Mouse (Mus musculus) intestine, embryonic 15.5 days (tissue): ENCODE measurements at regions not wholly inside any gene's neighbourhood (a gene's known extent, or its start where the extent isn't known, plus 50 kb on each side); places are given as distances from the start of the nearest gene placed in this dataset.
"Not testable (repeated sequence)": the region's sequence is repeated elsewhere in the genome, so short reads cannot be mapped to it uniquely, and the experiment has no call there.

ENCODE experiments used
- ATAC-seq: fragments of 200-750 bp; cut with Nextera tagmentation; 2 replicates; pipeline ENCODE4 v1.8.0; 2017; ENCODE audit warnings: moderate TSS enrichment, moderate library complexity
- H3K27ac ChIP-seq: fragments of 300-500 bp; sonication (generic); 2 replicates; pipeline ENCODE4 v1.5.1; 2015; ENCODE audit warnings: mild to moderate bottlenecking, inconsistent platforms
- H3K27me3 ChIP-seq: fragments of 300-500 bp; sonication (generic); replicated peaks from 2 replicates; pipeline ENCODE4 v1.6.1; 2015; ENCODE audit warnings: inconsistent platforms
- H3K36me3 ChIP-seq: fragments of 300-500 bp; sonication (generic); 2 replicates; pipeline ENCODE4 v1.6.1; 2015; ENCODE audit warnings: inconsistent platforms
- H3K4me1 ChIP-seq: fragments of 300-500 bp; sonication (generic); replicated peaks from 2 replicates; pipeline ENCODE4 v1.6.1; 2015; ENCODE audit warnings: inconsistent platforms
- H3K4me2 ChIP-seq: fragments of 300-500 bp; sonication (generic); replicated peaks from 2 replicates; pipeline ENCODE4 v1.6.1; 2015; ENCODE audit warnings: mild to moderate bottlenecking, inconsistent platforms
- H3K4me3 ChIP-seq: fragments of 300-500 bp; sonication (generic); replicated peaks from 2 replicates; pipeline ENCODE4 v1.5.1; 2015; ENCODE audit warnings: inconsistent platforms
- H3K9ac ChIP-seq: fragments of 300-500 bp; sonication (generic); 2 replicates; pipeline ENCODE4 v1.6.1; 2015; ENCODE audit warnings: inconsistent platforms
- H3K9me3 ChIP-seq: fragments of 300-500 bp; sonication (generic); 2 replicates; pipeline ENCODE4 v1.6.1; 2016; ENCODE audit warnings: inconsistent platforms
- WGBS: fragments of 180-500 bp; shearing (Covaris S2); methylation state at CpG from one replicate; pipeline ENCODE4 v1.1.7; 2015; 5-methylcytosine and 5-hydroxymethylcytosine counted together

- Histone ChIP-seq H3K4me3 (no peak overlapping the region), H3K9ac (no peak overlapping the region), H3K36me3 (no peaks in the 10 kb centered on the region), H3K27ac (no peak overlapping the region), H3K9me3 (no peaks in the 10 kb centered on the region), H3K27me3 (no peaks in the 10 kb centered on the region), H3K4me2 (no peak overlapping the region), H3K4me1 (no peaks in the 10 kb centered on the region)
- ATAC-seq, result no peak
- 67% methylated on average over 2 of the region's 2 CpGs for WGBS
Measured at GRCm38 (mm10) chr9:27511161-27511560, 114.6 kb downstream of the Spata19 start.

DNA sequence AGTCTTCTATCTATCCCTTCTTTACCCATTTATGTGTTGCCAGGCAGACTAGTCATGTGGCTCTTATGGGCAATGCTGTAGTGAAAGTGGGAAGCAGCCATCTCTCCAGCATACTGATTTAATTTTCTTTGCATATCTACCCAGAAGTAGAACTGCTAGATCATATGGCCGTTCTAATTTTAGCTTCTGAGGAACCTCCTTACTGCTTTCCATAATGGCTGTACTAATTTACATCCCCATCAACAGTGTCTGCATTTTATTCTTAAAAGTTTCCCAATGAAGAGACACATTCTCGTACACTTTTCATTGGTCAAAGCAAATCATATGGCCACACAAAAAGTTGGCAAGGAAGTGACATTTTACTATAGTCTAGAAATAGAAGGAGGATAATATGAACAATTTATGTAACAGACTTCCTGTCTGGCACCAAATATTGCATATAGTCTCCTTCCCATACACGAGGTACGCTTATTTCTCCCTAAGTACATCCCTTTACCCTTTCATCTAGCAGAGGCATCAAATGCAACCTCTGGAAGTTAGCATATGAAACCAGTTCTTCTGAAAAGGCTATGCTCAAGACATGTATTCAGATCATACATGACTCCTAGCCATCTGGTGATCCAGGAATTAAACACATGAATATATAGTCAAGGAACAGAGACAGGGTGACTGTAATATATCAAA, 119.0 kb downstream of the Spata19 start:
- no peak for ATAC-seq
- Histone ChIP-seq H3K9ac (no peak overlapping the region), H3K4me2 (no peak overlapping the region), H3K27ac (no peak overlapping the region), H3K4me3 (no peak overlapping the region), H3K9me3 (no peaks in the 10 kb centered on the region), H3K4me1 (no peaks in the 10 kb centered on the region), H3K27me3 (no peaks in the 10 kb centered on the region), H3K36me3 (no peaks in the 10 kb centered on the region)
- WGBS, result 73% methylated on average over 4 of the region's 4 CpGs

DNA sequence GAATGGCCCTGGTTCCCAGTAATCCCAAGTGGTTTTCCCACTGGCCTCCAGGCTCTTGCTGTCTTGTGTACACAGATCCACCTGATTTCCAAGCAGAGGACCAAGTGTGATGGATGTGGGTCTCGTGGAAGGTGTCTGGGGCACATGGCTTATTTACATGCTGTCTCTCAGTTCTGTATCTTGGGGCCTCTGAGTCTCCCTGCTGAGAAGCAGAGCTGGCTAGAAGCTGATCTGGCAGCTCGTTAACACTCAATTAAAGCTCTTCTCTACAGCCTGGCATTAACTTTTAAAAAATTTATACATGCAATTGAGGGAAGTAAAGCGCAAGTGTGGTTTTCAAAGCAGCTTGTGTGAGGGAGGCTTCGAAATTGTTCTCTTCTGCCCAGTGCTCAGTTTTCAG, 121.4 kb downstream of the Spata19 start:
- Histone ChIP-seq H3K4me2 (no peak overlapping the region), H3K36me3 (no peaks in the 10 kb centered on the region), H3K27me3 (no peaks in the 10 kb centered on the region), H3K4me3 (no peak overlapping the region), H3K4me1 (no peaks in the 10 kb centered on the region), H3K9me3 (no peaks in the 10 kb centered on the region), H3K9ac (no peak overlapping the region), H3K27ac (no peak overlapping the region)
- WGBS, result 57% methylated on average over 4 of the region's 4 CpGs
- ATAC-seq, result no peak

DNA sequence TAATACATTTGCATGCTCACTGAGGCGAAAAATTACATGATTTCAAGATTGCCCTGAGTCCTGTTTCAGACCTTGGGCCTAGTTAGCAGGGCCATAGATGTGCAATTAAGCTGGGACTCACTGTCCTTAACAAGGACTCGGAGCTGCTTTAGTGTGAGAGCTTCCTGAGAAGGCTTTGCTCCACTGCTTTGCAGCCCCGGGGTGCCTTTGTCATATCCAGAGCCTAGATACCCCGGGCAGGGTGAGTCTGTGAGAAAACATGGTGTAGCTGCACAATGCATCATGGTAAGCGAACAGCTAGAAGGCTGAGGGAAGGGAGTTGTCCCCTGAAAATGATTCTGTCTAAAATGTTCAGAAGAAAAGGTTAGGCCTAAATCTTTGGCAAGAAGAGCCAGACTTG, 123.1 kb downstream of the Spata19 start:
- no peaks in the 10 kb centered on the region for H3K9me3 ChIP-seq
- H3K27me3 ChIP-seq, result no peaks in the 10 kb centered on the region
- no peaks in the 10 kb centered on the region for H3K36me3 ChIP-seq
- H3K4me3 ChIP-seq, result no peak overlapping the region
- no peak overlapping the region for H3K27ac ChIP-seq
- no peak for ATAC-seq
- WGBS, result 72% methylated on average over 5 of the region's 5 CpGs
- H3K9ac ChIP-seq, result no peak overlapping the region
- H3K4me2 ChIP-seq, result no peak overlapping the region
- no peaks in the 10 kb centered on the region for H3K4me1 ChIP-seq

DNA sequence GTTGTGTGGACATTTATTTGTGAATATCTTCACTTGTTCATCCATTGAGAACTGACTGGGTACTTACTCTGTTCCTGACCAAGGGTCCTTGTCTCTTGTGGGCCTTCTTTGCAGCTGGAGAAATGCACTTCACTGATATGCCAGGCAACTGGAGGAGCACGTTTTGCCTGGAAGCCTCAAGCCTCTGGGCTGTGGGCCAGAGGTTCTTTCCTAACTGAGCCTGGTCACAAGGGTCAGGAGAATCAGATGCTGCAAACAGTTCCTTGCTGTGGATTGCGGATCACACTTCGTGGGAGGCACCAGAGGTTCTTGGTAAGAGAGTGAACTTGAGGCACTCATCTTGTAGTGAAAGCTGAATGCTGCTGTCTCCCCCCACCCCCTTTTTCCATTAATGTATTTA, 124.6 kb downstream of the Spata19 start:
- Histone ChIP-seq H3K9me3 (no peaks in the 10 kb centered on the region), H3K27me3 (no peaks in the 10 kb centered on the region), H3K36me3 (no peaks in the 10 kb centered on the region), H3K27ac (no peak overlapping the region), H3K4me1 (no peaks in the 10 kb centered on the region), H3K9ac (no peak overlapping the region), H3K4me3 (no peak overlapping the region), H3K4me2 (no peak overlapping the region)
- no peak for ATAC-seq
- 61% methylated on average over 3 of the region's 3 CpGs for WGBS

GRCm38 (mm10) chr9:27526681-27527080, 130.1 kb downstream of the Spata19 start:
- Histone ChIP-seq H3K27ac (no peak overlapping the region), H3K36me3 (no peaks in the 10 kb centered on the region), H3K4me3 (no peak overlapping the region), H3K4me1 (no peaks in the 10 kb centered on the region), H3K27me3 (no peaks in the 10 kb centered on the region), H3K4me2 (no peak overlapping the region), H3K9me3 (no peaks in the 10 kb centered on the region), H3K9ac (no peak overlapping the region)
- 93% methylated on average over 3 of the region's 3 CpGs for WGBS
- no peak for ATAC-seq

DNA sequence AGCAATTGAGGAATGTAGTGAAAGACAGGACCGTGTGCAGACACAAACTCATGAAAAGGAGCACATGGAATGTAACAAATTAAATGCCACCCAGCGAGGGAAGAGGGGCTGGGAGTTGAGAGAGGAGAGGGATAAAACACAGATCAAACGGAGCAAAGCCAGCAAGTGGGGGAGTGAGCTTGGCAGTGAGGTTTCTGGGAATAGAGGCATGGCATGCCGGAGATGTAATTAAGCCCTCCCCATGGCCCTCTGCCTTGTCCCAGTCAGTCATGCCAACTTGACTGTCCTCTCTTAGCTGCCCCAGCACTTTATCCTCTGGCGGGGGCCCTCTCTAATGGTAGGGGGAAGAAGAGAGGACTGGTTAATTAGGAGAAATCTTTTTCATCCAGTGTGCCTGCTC, 141.9 kb downstream of the Spata19 start:
- Histone ChIP-seq H3K27me3 (no peaks in the 10 kb centered on the region), H3K9me3 (no peaks in the 10 kb centered on the region), H3K36me3 (no peaks in the 10 kb centered on the region), H3K4me2 (no peak overlapping the region), H3K4me1 (no peaks in the 10 kb centered on the region), H3K4me3 (no peak overlapping the region), H3K27ac (no peak overlapping the region), H3K9ac (no peak overlapping the region)
- 27% methylated on average over 5 of the region's 5 CpGs for WGBS
- no peak for ATAC-seq

- H3K4me1 ChIP-seq, result no peaks in the 10 kb centered on the region
- no peak overlapping the region for H3K27ac ChIP-seq
- H3K36me3 ChIP-seq, result no peaks in the 10 kb centered on the region
- 72% methylated on average over 2 of the region's 2 CpGs for WGBS
- H3K4me2 ChIP-seq, result no peak overlapping the region
- no peaks in the 10 kb centered on the region for H3K27me3 ChIP-seq
- no peak overlapping the region for H3K4me3 ChIP-seq
- no peaks in the 10 kb centered on the region for H3K9me3 ChIP-seq
- ATAC-seq, result no peak
- no peak overlapping the region for H3K9ac ChIP-seq
Measured at GRCm38 (mm10) chr9:27541585-27542151, 145.1 kb downstream of the Spata19 start.

DNA sequence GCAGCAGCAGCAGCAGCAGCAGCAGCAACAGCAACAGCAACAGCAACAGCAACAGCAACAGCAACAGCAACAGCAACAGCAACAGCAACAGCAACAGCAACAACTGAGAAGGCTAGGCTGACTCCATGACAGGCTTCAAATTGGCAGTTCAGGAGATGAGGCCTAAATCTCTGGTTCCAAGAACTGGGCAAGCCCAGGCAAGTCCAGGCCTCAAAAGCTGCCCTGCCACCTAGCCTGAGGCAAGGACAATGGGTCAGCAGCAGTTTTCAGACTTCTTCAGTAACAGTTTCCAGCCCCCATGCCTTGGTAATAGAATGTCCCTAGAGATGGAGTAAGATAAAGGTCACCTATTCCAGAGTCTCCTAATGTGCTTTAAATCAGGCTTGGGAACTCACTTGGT, 158.1 kb downstream of the Spata19 start:
- H3K4me2 ChIP-seq, ATAC-seq, H3K4me1 ChIP-seq, H3K9ac ChIP-seq, H3K9me3 ChIP-seq, H3K27me3 ChIP-seq, H3K4me3 ChIP-seq, H3K36me3 ChIP-seq, H3K27ac ChIP-seq: not testable (repeated sequence)

DNA sequence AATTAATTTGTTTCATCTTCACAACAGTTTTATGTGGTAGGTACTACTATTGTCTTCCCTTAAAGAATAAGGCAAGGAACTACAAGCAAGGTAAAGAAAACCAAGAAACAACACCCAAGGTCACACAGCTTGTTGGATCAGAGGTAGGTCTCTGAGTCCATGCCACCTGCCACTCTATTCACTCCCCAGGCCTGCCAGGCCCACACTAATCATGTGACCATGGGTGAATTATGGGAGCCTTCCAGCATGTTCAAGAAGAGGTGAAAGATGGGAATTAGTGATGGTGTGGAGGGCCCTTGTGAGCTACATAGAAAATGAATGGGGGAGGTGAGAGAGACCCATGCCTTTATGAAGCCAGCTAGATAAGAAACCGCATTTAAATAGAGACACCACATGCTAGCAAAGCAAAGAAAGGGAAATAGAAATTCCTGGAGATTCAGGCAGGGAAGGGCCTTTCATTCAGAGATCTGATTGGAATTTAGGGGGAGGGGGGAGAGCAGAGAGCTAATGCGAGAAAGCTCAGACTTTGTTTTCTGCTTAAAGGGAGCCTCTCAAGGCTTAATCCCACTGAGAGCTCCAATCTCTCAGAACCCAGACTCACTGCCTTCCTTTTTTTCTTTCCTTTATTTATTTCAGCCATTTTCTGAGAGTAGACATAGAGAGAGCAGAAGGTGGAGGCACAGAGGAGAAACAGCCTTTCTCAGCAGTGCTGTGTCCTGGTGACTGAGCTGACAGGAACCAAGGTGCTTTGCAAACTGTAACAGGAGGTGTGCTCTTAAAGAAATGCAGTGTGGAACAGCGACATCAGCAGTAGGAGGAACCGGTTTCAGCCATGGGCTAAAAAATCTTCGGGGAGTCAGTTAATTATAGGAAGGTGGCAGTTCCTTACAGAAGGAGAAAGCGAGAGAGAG, 160.0 kb downstream of the Spata19 start:
- no peaks in the 10 kb centered on the region for H3K9me3 ChIP-seq
- H3K4me2 ChIP-seq, result no peak overlapping the region
- no peak overlapping the region for H3K9ac ChIP-seq
- no peaks in the 10 kb centered on the region for H3K4me1 ChIP-seq
- WGBS, result 21% methylated on average over 6 of the region's 6 CpGs
- no peak overlapping the region for H3K27ac ChIP-seq
- no peak for ATAC-seq
- no peaks in the 10 kb centered on the region for H3K36me3 ChIP-seq
- no peak overlapping the region for H3K4me3 ChIP-seq
- H3K27me3 ChIP-seq, result no peaks in the 10 kb centered on the region

GRCm38 (mm10) chr9:27557886-27558285, 161.3 kb downstream of the Spata19 start:
- H3K4me1 ChIP-seq, result no peaks in the 10 kb centered on the region
- no peak overlapping the region for H3K4me3 ChIP-seq
- H3K27ac ChIP-seq, result no peak overlapping the region
- no peaks in the 10 kb centered on the region for H3K27me3 ChIP-seq
- H3K4me2 ChIP-seq, result no peak overlapping the region
- no peaks in the 10 kb centered on the region for H3K9me3 ChIP-seq
- H3K9ac ChIP-seq, result no peak overlapping the region
- H3K36me3 ChIP-seq, result no peaks in the 10 kb centered on the region
- 71% methylated on average over 1 of the region's 1 CpGs for WGBS
- ATAC-seq, result no peak

DNA sequence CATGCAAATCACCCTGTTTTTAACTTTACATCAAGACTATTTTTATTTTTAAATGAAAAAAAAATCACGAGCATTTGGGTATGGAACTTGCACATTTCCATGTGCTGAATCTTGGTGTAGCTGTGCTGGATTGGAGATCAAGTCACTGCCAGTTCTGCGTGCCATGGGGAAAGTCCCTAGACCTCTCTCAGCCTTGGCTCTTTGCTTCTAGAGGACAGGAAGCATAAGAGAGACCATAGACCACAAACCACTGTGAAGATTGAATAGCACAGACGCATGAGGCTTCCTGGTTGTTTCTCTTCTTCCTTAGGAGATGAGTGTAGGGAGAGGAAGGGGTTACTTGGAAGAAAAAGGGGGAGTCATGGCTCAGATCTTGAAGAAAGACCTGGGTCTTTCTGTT, 161.7 kb downstream of the Spata19 start:
- 87% methylated on average over 3 of the region's 3 CpGs for WGBS
- Histone ChIP-seq H3K4me1 (no peaks in the 10 kb centered on the region), H3K27me3 (no peaks in the 10 kb centered on the region), H3K4me2 (no peak overlapping the region), H3K9ac (no peak overlapping the region), H3K27ac (no peak overlapping the region), H3K9me3 (no peaks in the 10 kb centered on the region), H3K36me3 (no peaks in the 10 kb centered on the region), H3K4me3 (no peak overlapping the region)
- no peak for ATAC-seq
